8 mouse cellular contexts compared by ENCODE assay signal in genomic region chr3:88200972-88201330, GRCm38 (mm10). TPM values are rescaled to one million over a fixed set of nuclear protein-coding genes. Genes with fewer than 3 reads are reported as not detected.
DNase-seq lines count a peak whose midpoint lies in the region; ATAC-seq and TF ChIP-seq lines count a peak whose summit lies in the region.

No protein-coding gene starts in this region.

- H3K4me2 ChIP-seq in midbrain, embryonic 12.5 days (replicated peaks) = peak overlapping the region; percentile 57

- H3K4me3 ChIP-seq in heart, embryonic 10.5 days = peak overlapping the region; percentile 48
- peak overlapping the region; percentile 75 for H3K4me3 ChIP-seq in E14TG2a.4 (replicated peaks; ENCODE audit: low read length)
- H3K4me3 ChIP-seq in hindbrain, embryonic 10.5 days = peak overlapping the region; percentile 49
- H3K4me3 ChIP-seq in midbrain, embryonic 12.5 days = peak overlapping the region; percentile 39

- WGBS in heart, embryonic 10.5 days = under 1% methylated on average over 37 of the region's 37 CpGs
- under 1% methylated on average over 37 of the region's 37 CpGs for WGBS in hindbrain, embryonic 10.5 days
- WGBS in midbrain, embryonic 12.5 days = under 1% methylated on average over 37 of the region's 37 CpGs

- peaks cover 9% of the 10 kb centered on the region for H3K4me1 ChIP-seq in heart, embryonic 10.5 days
- peaks cover 28% of the 10 kb centered on the region for H3K4me1 ChIP-seq in E14TG2a.4 (replicated peaks; ENCODE audit: low read depth, low read length)
- peaks cover 75% of the 10 kb centered on the region for H3K4me1 ChIP-seq in hindbrain, embryonic 10.5 days (replicated peaks)
- peaks cover 84% of the 10 kb centered on the region for H3K4me1 ChIP-seq in midbrain, embryonic 12.5 days

- ATAC-seq in midbrain, embryonic 12.5 days (ENCODE audit: low FRiP score, low read depth) = no peak

- H3K9ac ChIP-seq in midbrain, embryonic 12.5 days (replicated peaks) = peak overlapping the region; percentile 65

- H3K36me3 ChIP-seq in heart, embryonic 10.5 days = no peaks in the 10 kb centered on the region
- no peaks in the 10 kb centered on the region for H3K36me3 ChIP-seq in E14TG2a.4 (ENCODE audit: insufficient read depth, low read length)
- H3K36me3 ChIP-seq in hindbrain, embryonic 10.5 days = no peaks in the 10 kb centered on the region
- no peaks in the 10 kb centered on the region for H3K36me3 ChIP-seq in midbrain, embryonic 12.5 days

- no peak for DNase-seq in heart, embryonic 10.5 days (ENCODE audit: low spot score)
- no peak for DNase-seq in heart, adult 18-20 months
- no peak for DNase-seq in hindbrain, embryonic 10.5 days (ENCODE audit: low spot score)
- DNase-seq in layer of hippocampus, adult 18-20 months (ENCODE audit: low spot score in 2 of 2) = no peak
- no peak for DNase-seq in MN1 (ENCODE audit: low spot score)
- DNase-seq in layer of hippocampus, postnatal 10 days (ENCODE audit: low spot score in 2 of 2) = no peak

- peaks cover 100% of the 10 kb centered on the region for H3K27me3 ChIP-seq in heart, embryonic 10.5 days (ENCODE audit: insufficient read depth, poor library complexity, severe bottlenecking)
- peaks cover 98% of the 10 kb centered on the region for H3K27me3 ChIP-seq in E14TG2a.4 (ENCODE audit: insufficient read depth, low read length)
- H3K27me3 ChIP-seq in hindbrain, embryonic 10.5 days (ENCODE audit: insufficient read depth, poor library complexity, severe bottlenecking) = peaks cover 100% of the 10 kb centered on the region
- H3K27me3 ChIP-seq in midbrain, embryonic 12.5 days = peaks cover 95% of the 10 kb centered on the region

- H3K9me3 ChIP-seq in heart, embryonic 10.5 days = no peaks in the 10 kb centered on the region
- H3K9me3 ChIP-seq in E14TG2a.4 (ENCODE audit: low read length) = peaks cover 10% of the 10 kb centered on the region
- no peaks in the 10 kb centered on the region for H3K9me3 ChIP-seq in hindbrain, embryonic 10.5 days
- H3K9me3 ChIP-seq in midbrain, embryonic 12.5 days = no peaks in the 10 kb centered on the region

- no peak overlapping the region for H3K27ac ChIP-seq in heart, embryonic 10.5 days
- peak overlapping the region; percentile 84 for H3K27ac ChIP-seq in hindbrain, embryonic 10.5 days
- peak overlapping the region; percentile 35 for H3K27ac ChIP-seq in midbrain, embryonic 12.5 days (replicated peaks)

- no peak for TF ChIP-seq CTCF in E14TG2a.4 (conservative IDR thresholded peaks at IDR 0.05; ENCODE audit: low read length)

RNA-seq across cellular contexts. Expression of gene Rhbg, which starts 53.6 kb away (rescaled TPM):
- 0.09 and 8.2 TPM in 2 replicates for polyA plus RNA-seq in heart, embryonic 10.5 days (2016; fragmentation: Nextera tagmentation; extraction: Ambion mirVana)
- total RNA-seq in heart, adult 18-20 months (2021) = under 1 TPM in 1 of 2 experiments, not detected in 1; 0.64 TPM
- not detected in 2 replicates for polyA plus RNA-seq in hindbrain, embryonic 10.5 days (2016; fragmentation: Nextera tagmentation; extraction: Ambion mirVana)
- 0.26 TPM in 1 of 2 replicates, not detected in the other for polyA plus RNA-seq in midbrain, embryonic 12.5 days (2016; fragmentation: Nextera tagmentation; extraction: Ambion mirVana)
- total RNA-seq in layer of hippocampus, adult 18-20 months (2021) = not detected
- total RNA-seq in layer of hippocampus, postnatal 10 days (2021) = under 1 TPM in 1 of 2 experiments, not detected in 1; 0.25 TPM

RNA-seq across cellular contexts. Expression of gene Mef2d, which starts 58.8 kb away (rescaled TPM):
- 35.8 and 47.3 TPM in 2 replicates for polyA plus RNA-seq in heart, embryonic 10.5 days (2016; fragmentation: Nextera tagmentation; extraction: Ambion mirVana)
- total RNA-seq in heart, adult 18-20 months (2021) = 100 to 1,000 TPM; 120 TPM
- 10.2 and 15.1 TPM in 2 replicates for polyA plus RNA-seq in hindbrain, embryonic 10.5 days (2016; fragmentation: Nextera tagmentation; extraction: Ambion mirVana)
- 15.1 and 17.6 TPM in 2 replicates for polyA plus RNA-seq in midbrain, embryonic 12.5 days (2016; fragmentation: Nextera tagmentation; extraction: Ambion mirVana)
- total RNA-seq in layer of hippocampus, adult 18-20 months (2021) = 100 to 1,000 TPM; 194 to 205 TPM
- 100 to 1,000 TPM; 125 to 126 TPM for total RNA-seq in layer of hippocampus, postnatal 10 days (2021)
